Mouse (Mus musculus): ENCODE measurements around the gene Olfr1195.
"Not testable (repeated sequence)": the region's sequence is repeated elsewhere in the genome, so short reads cannot be mapped to it uniquely, and the experiment has no call there.

Gene Olfr1195

DNA sequence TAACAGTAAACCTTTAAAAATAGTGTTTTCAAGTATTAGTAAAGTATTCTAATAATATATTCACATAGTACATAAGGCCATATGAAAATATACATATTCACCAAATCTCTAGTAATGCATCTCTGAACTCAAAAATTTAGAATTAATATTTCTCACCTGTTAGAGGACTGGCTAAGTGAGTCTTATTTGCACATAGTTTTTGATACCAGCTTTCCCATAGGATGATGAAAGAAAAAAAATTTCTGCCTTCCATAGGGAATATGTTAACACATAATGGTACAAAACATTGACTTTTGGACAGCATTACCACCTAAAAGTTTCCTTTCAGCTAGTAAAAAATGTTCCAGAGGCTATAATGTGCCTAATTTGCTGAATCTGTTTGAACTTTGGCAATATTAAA is at the start of gene Olfr1195:
Olfr1195 (minus strand) TSS at position 101 of the 400 bp plus-strand sequence.
- DNase-seq (ENCODE audit: low read depth in 1 of 2, low spot score in 2 of 2) = no peak

GRCm38 (mm10) chr2:88732266-88732665 is 43.3 kb upstream of the Olfr1195 start, which contains the start of gene Olfr1197:
Olfr1197 (minus strand) TSS chr2:88732366.
- no peak for DNase-seq (ENCODE audit: low read depth in 1 of 2, low spot score in 2 of 2)

DNA sequence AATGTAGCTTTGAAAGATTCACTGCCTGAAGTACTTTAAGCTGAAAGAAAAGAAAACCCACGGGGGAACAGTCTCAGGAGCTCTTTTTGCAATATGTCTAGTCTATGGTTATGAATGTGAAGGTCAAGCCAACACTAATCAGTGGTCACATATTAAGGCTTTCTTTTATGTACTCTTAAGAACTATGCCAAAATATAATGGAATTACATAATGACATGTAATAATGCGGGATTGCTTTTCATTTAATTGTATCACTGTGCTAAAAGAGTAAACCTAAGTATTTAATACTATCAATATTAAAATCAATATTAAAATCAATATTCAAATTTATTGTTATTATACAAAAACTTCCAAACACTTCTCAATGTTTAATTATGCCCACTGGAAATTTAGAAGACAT is 15.5 kb upstream of the Olfr1195 start, which contains the start of gene Olfr1196:
Olfr1196 (minus strand) TSS at position 101 of the 400 bp plus-strand sequence.
- no peak for DNase-seq (ENCODE audit: low read depth in 1 of 2, low spot score in 2 of 2)

DNA sequence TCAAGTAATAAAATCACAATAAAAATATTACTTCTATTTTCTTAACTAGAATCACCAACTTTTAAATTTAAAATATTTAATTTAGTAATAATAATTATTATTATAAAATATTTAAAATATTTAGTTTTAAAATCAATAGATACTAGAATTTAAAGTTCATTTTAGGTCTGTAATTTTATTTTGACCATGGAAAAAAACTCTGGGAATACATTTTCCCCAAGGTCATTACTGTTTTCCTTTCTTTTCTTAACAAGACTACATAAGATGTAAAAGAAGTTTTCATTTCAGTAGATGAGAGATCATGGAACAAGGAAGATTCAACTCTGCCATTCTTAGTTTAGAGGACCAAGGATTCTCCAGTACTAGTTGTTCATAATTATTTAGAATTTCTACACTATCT is 13.7 kb downstream of the Olfr1195 start, which contains the start of gene Olfr1193:
Olfr1193 (plus strand) TSS at position 301 of the 400 bp plus-strand sequence.
- DNase-seq (ENCODE audit: low read depth in 1 of 2, low spot score in 2 of 2) = not testable (repeated sequence)

GRCm38 (mm10) chr2:88648209-88648608 is 40.8 kb downstream of the Olfr1195 start, which contains the start of gene Olfr1192-ps1:
Olfr1192-ps1 (plus strand) TSS chr2:88648509.
- no peak for DNase-seq (ENCODE audit: low read depth in 1 of 2, low spot score in 2 of 2)

- DNase-seq (ENCODE audit: low read depth in 1 of 2, low spot score in 2 of 2) = not testable (repeated sequence)
Observed at GRCm38 (mm10) chr2:88640242-88640641, 48.7 kb downstream of the Olfr1195 start, which contains the start of gene Olfr1191-ps1. Olfr1191-ps1 (plus strand) TSS chr2:88640542.

Measured in monocyte, adult 2 months (primary cell).